Mouse (Mus musculus): ENCODE data around the gene Hdhd5. TPM values are rescaled to one million over a fixed set of nuclear protein-coding genes. Genes with fewer than 3 reads are reported as not detected.

Hdhd5 gene
- total and polyA plus RNA-seq, 3 experiments = 17.8 to 19.9 TPM; not detected in 1

- H3K4me1 ChIP-seq (ENCODE audit: control insufficient read depth in 1 of 2, insufficient read depth in 2 of 2, low read length in 2 of 2) = peaks cover 25 to 65% of the 10 kb centered on the region in 2 experiments
Observed at GRCm38 (mm10) chr6:120469268-120469667, 61.9 kb downstream of the Hdhd5 start.

GRCm38 (mm10) chr6:120468259-120468658 lies 62.9 kb downstream of the Hdhd5 start:
- Histone ChIP-seq H3K4me3 (ENCODE audit: control insufficient read depth in 1 of 2, insufficient read depth in 1 of 2, low read depth in 2 of 2, low read length in 2 of 2) (no peak overlapping the region), H3K27me3 (ENCODE audit: control insufficient read depth in 1 of 2, insufficient read depth in 2 of 2, low read length in 2 of 2) (no peaks in the 10 kb centered on the region), H3K27ac (ENCODE audit: control insufficient read depth, low read depth, low read length) (no peak overlapping the region), H3K9ac (ENCODE audit: control insufficient read depth, low read depth, low read length, poor library complexity, severe bottlenecking) (no peak overlapping the region), H3K4me1 (ENCODE audit: control insufficient read depth in 1 of 2, insufficient read depth in 2 of 2, low read length in 2 of 2) (peaks cover 25 to 61% of the 10 kb centered on the region in 2 experiments), H3K79me2 (ENCODE audit: control insufficient read depth, insufficient read depth, low read length, poor library complexity) (peaks cover 57% of the 10 kb centered on the region), H3K9me3 (replicated peaks; ENCODE audit: insufficient read depth, low read length) (no peaks in the 10 kb centered on the region), H3K36me3 (ENCODE audit: control insufficient read depth in 1 of 2, insufficient read depth in 2 of 2, low read length in 2 of 2) (peaks cover 0 to 52% of the 10 kb centered on the region in 2 experiments; a peak in 2 of 4 replicates)
- TF ChIP-seq EP300 (IDR thresholded peaks at IDR 0.05; ENCODE audit: low read depth in 1 of 2, low read length in 2 of 2) (no peak), ZKSCAN1 (IDR thresholded peaks at IDR 0.05; ENCODE audit: low read depth, low read length) (no peak), POLR2AphosphoS2 (IDR thresholded peaks at IDR 0.05; ENCODE audit: low read length) (no peak), MYB (IDR thresholded peaks at IDR 0.05; ENCODE audit: low read depth, low read length) (no peak), RCOR1 (IDR thresholded peaks at IDR 0.05; ENCODE audit: low read depth, low read length) (no peak)
- no peak for DNase-seq (ENCODE audit: low read depth, low spot score)

More at GRCm38 (mm10) chr6:120469268-120469667, 61.9 kb downstream of the Hdhd5 start:
- TF ChIP-seq USF2 (IDR thresholded peaks at IDR 0.05; ENCODE audit: borderline replicate concordance in 1 of 2, insufficient read depth in 1 of 2, low read depth in 1 of 2, low read length in 2 of 2) = no peak
- TF ChIP-seq SMC3 (IDR thresholded peaks at IDR 0.05; ENCODE audit: low read depth, low read length) = 0 out of 2 replicates have a peak, but pooled peaks have one; percentile 17
- no peak for TF ChIP-seq GABPA (IDR thresholded peaks at IDR 0.05; ENCODE audit: low read depth, low read length)
- peak in 2 of 3 experiments; percentile 20 to 46; a peak in 3 of 6 replicates for TF ChIP-seq CTCF (IDR thresholded peaks at IDR 0.05 in 2 of 3, conservative IDR thresholded peaks at IDR 0.05 in 1 of 3; ENCODE audit: control insufficient read depth in 1 of 3, insufficient read depth in 1 of 3, low read depth in 2 of 3, low read length in 3 of 3, poor library complexity in 1 of 3, severe bottlenecking in 1 of 3)
- Histone ChIP-seq H3K9me3 (replicated peaks; ENCODE audit: insufficient read depth, low read length) (no peaks in the 10 kb centered on the region), H3K79me2 (ENCODE audit: control insufficient read depth, insufficient read depth, low read length, poor library complexity) (peaks cover 47% of the 10 kb centered on the region), H3K4me3 (ENCODE audit: control insufficient read depth in 1 of 2, insufficient read depth in 1 of 2, low read depth in 2 of 2, low read length in 2 of 2) (no peak overlapping the region), H3K9ac (ENCODE audit: control insufficient read depth, low read depth, low read length, poor library complexity, severe bottlenecking) (no peak overlapping the region), H3K36me3 (ENCODE audit: control insufficient read depth in 1 of 2, insufficient read depth in 2 of 2, low read length in 2 of 2) (peaks cover 2 to 53% of the 10 kb centered on the region in 2 experiments; a peak in 3 of 4 replicates), H3K27ac (ENCODE audit: control insufficient read depth, low read depth, low read length) (no peak overlapping the region), H3K27me3 (ENCODE audit: control insufficient read depth in 1 of 2, insufficient read depth in 2 of 2, low read length in 2 of 2) (no peaks in the 10 kb centered on the region)
- peak; percentile 60 for DNase-seq (ENCODE audit: low read depth, low spot score)

DNA sequence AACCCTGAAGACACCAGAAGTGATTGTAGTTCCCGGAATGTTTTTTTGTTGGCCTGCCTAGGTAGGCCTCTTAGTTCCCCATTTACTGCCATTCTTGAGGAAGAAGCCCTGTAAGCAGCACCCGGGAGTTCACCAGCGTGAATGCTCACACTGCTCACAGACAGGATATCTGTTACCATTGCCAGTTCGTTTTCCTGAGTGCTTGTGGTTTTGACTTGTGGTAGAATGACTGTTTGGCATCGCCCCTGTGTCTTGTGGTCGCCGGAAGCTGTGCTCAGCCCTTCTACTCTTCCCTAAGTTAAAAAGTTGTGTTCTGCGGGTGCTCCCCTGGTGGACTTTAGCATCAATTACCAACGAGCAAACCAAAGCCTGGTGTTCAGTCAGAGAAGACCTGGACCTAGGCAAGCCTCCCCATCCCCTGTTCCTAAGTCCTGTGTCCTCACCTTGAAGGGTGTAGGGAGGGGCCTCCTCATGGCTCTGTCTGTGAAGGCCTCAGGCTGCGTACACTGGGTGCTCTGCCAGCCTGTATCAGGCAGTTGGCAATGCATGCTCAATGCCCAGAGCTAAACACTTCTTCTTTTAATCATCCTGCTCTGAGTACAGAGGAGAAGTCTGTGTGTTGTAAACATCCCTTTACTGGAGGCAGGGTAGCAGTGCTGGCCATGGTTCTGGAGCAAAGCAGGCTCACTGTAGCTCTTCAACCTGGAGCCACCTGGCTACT lies 64.3 kb downstream of the Hdhd5 start:
- H3K27me3 ChIP-seq (ENCODE audit: control insufficient read depth in 1 of 2, insufficient read depth in 2 of 2, low read length in 2 of 2) = no peaks in the 10 kb centered on the region
- peak overlapping the region; percentile 87 for H3K27ac ChIP-seq (ENCODE audit: control insufficient read depth, low read depth, low read length)
- peak overlapping the region; percentile 49 for H3K9ac ChIP-seq (ENCODE audit: control insufficient read depth, low read depth, low read length, poor library complexity, severe bottlenecking)
- H3K36me3 ChIP-seq (ENCODE audit: control insufficient read depth in 1 of 2, insufficient read depth in 2 of 2, low read length in 2 of 2) = peaks cover 0 to 47% of the 10 kb centered on the region in 2 experiments; a peak in 2 of 4 replicates
- H3K4me1 ChIP-seq (ENCODE audit: control insufficient read depth in 1 of 2, insufficient read depth in 2 of 2, low read length in 2 of 2) = peaks cover 25 to 54% of the 10 kb centered on the region in 2 experiments
- H3K9me3 ChIP-seq (replicated peaks; ENCODE audit: insufficient read depth, low read length) = no peaks in the 10 kb centered on the region
- peaks cover 52% of the 10 kb centered on the region for H3K79me2 ChIP-seq (ENCODE audit: control insufficient read depth, insufficient read depth, low read length, poor library complexity)
- H3K4me3 ChIP-seq (ENCODE audit: control insufficient read depth in 1 of 2, insufficient read depth in 1 of 2, low read depth in 2 of 2, low read length in 2 of 2) = peak overlapping the region; percentile 21; a peak in 3 of 4 replicates
- peak; percentile 92 for DNase-seq (ENCODE audit: low read depth, low spot score)
- TF ChIP-seq RAD21 (IDR thresholded peaks at IDR 0.05; ENCODE audit: low read depth, low read length) (no peak), ZKSCAN1 (IDR thresholded peaks at IDR 0.05; ENCODE audit: low read depth, low read length) (no peak), POLR2A (IDR thresholded peaks at IDR 0.05; ENCODE audit: control insufficient read depth in 1 of 2, insufficient read depth in 1 of 2, low read depth in 1 of 2, low read length in 2 of 2, poor library complexity in 1 of 2) (peak in 1 of 2 experiments; percentile 33; a peak in 1 of 4 replicates), KAT2A (conservative IDR thresholded peaks at IDR 0.05; ENCODE audit: low read depth, low read length) (no peak), EP300 (IDR thresholded peaks at IDR 0.05; ENCODE audit: low read depth in 1 of 2, low read length in 2 of 2) (peak; percentile 62 to 85; a peak in 3 of 4 replicates), RCOR1 (IDR thresholded peaks at IDR 0.05; ENCODE audit: low read depth, low read length) (peak; percentile 40), USF1 (IDR thresholded peaks at IDR 0.05; ENCODE audit: low read depth, low read length) (no peak), MXI1 (IDR thresholded peaks at IDR 0.05; ENCODE audit: low read depth, low read length) (peak; percentile 77), ETS1 (IDR thresholded peaks at IDR 0.05; ENCODE audit: low read depth, low read length) (peak; percentile 72), HCFC1 (IDR thresholded peaks at IDR 0.05; ENCODE audit: low read depth, low read length) (peak; percentile 24; the same call in 1 of the 2 replicates), SMC3 (IDR thresholded peaks at IDR 0.05; ENCODE audit: low read depth, low read length) (no peak), SIN3A (IDR thresholded peaks at IDR 0.05; ENCODE audit: low read length) (peak; percentile 43), ZNF384 (IDR thresholded peaks at IDR 0.05; ENCODE audit: low read depth, low read length) (peak; percentile 61), NELFE (IDR thresholded peaks at IDR 0.05; ENCODE audit: low read depth, low read length) (no peak), CTCF (IDR thresholded peaks at IDR 0.05 in 2 of 3, conservative IDR thresholded peaks at IDR 0.05 in 1 of 3; ENCODE audit: control insufficient read depth in 1 of 3, insufficient read depth in 1 of 3, low read depth in 2 of 3, low read length in 3 of 3, poor library complexity in 1 of 3, severe bottlenecking in 1 of 3) (peak in 2 of 3 experiments; percentile 15 to 38; a peak in 3 of 6 replicates), MYC (IDR thresholded peaks at IDR 0.05; ENCODE audit: low read depth, low read length) (peak; percentile 59; the same call in 1 of the 2 replicates), MYB (IDR thresholded peaks at IDR 0.05; ENCODE audit: low read depth, low read length) (peak; percentile 86), UBTF (IDR thresholded peaks at IDR 0.05; ENCODE audit: borderline replicate concordance, insufficient read depth, low read depth, low read length) (no peak), GATA1 (IDR thresholded peaks at IDR 0.05; ENCODE audit: low read depth, low read length) (peak; percentile 18; the same call in 1 of the 2 replicates)
